Mouse (Mus musculus) heart, postnatal 4 days (tissue): ENCODE data around the gene Cspg5. TPM values are rescaled to one million over a fixed set of nuclear protein-coding genes. Genes with fewer than 3 reads are reported as not detected.
A peak's percentile ranks its signal among the peaks of the same experiment; 100 is the strongest.

ENCODE experiments used
- DNase-seq: peaks from one replicate; pipeline ENCODE4 v3.0.0; 2021
- total RNA-seq, 2 experiments: library from RNA; stranded (reverse); gene quantifications; 2 replicates each; pipeline ENCODE4 v1.2.3; 2021

The Cspg5 gene
- 1 to 10 TPM; 1.9 TPM for total RNA-seq

GRCm38 (mm10) chr9:110243221-110243833, at the start of gene Cspg5:
Gene Cspg5, plus strand, starts transcription at chr9:110243783.
- DNase-seq, result no peak

GRCm38 (mm10) chr9:110199870-110200269, 43.7 kb upstream of the Cspg5 start:
- no peak for DNase-seq

- no peak for DNase-seq
Measured at GRCm38 (mm10) chr9:110205526-110206404, 37.8 kb upstream of the Cspg5 start.

- DNase-seq, result no peak
Measured at GRCm38 (mm10) chr9:110206437-110206836, 37.1 kb upstream of the Cspg5 start.

GRCm38 (mm10) chr9:110208265-110208664, 35.3 kb upstream of the Cspg5 start:
- no peak for DNase-seq

- no peak for DNase-seq
Measured at GRCm38 (mm10) chr9:110208967-110209366, 34.6 kb upstream of the Cspg5 start.

- DNase-seq, result no peak
Measured at GRCm38 (mm10) chr9:110224273-110224672, 19.3 kb upstream of the Cspg5 start.

- no peak for DNase-seq
Measured at GRCm38 (mm10) chr9:110226191-110226590, 17.4 kb upstream of the Cspg5 start.

- no peak for DNase-seq
Measured at GRCm38 (mm10) chr9:110228671-110229070, 14.9 kb upstream of the Cspg5 start.

GRCm38 (mm10) chr9:110229112-110229511, 14.5 kb upstream of the Cspg5 start:
- no peak for DNase-seq

GRCm38 (mm10) chr9:110229566-110230248, 13.9 kb upstream of the Cspg5 start:
- DNase-seq, result no peak

GRCm38 (mm10) chr9:110230395-110231071, 13.1 kb upstream of the Cspg5 start:
- no peak for DNase-seq

- no peak for DNase-seq
Measured at GRCm38 (mm10) chr9:110234962-110235361, 8.6 kb upstream of the Cspg5 start.

- no peak for DNase-seq
Measured at GRCm38 (mm10) chr9:110244567-110244888, 945 bp downstream of the Cspg5 start.

- peak; percentile 50 for DNase-seq
Measured at GRCm38 (mm10) chr9:110244889-110245589, 1.5 kb downstream of the Cspg5 start.

- DNase-seq, result peak; percentile 62
Measured at GRCm38 (mm10) chr9:110245590-110246320, 2.2 kb downstream of the Cspg5 start.

- DNase-seq, result peak; percentile 9
Measured at GRCm38 (mm10) chr9:110246321-110246640, 2.7 kb downstream of the Cspg5 start.

GRCm38 (mm10) chr9:110247049-110247448, 3.5 kb downstream of the Cspg5 start:
- no peak for DNase-seq

- DNase-seq, result no peak
Measured at GRCm38 (mm10) chr9:110248861-110249260, 5.3 kb downstream of the Cspg5 start.

GRCm38 (mm10) chr9:110249823-110250543, 6.4 kb downstream of the Cspg5 start:
- no peak for DNase-seq

- no peak for DNase-seq
Measured at GRCm38 (mm10) chr9:110250776-110251175, 7.2 kb downstream of the Cspg5 start.
